Mouse (Mus musculus) lung, adult 18-20 months (tissue): ENCODE data around the gene H2al1f.
"Not testable (repeated sequence)": the region's sequence is repeated elsewhere in the genome, so short reads cannot be mapped to it uniquely, and the experiment has no call there.

Experiments used
- DNase-seq, 2 experiments: peaks; one replicate each; pipeline ENCODE4 v3.0.0; 2022; ENCODE audit warnings: mixed read lengths in 2 of 2

H2al1f gene

GRCm38 (mm10) chrX:11314858-11315257 lies at the start of gene H2al1f:
H2al1f (plus strand) TSS chrX:11315158.
- DNase-seq = not testable (repeated sequence)

DNA sequence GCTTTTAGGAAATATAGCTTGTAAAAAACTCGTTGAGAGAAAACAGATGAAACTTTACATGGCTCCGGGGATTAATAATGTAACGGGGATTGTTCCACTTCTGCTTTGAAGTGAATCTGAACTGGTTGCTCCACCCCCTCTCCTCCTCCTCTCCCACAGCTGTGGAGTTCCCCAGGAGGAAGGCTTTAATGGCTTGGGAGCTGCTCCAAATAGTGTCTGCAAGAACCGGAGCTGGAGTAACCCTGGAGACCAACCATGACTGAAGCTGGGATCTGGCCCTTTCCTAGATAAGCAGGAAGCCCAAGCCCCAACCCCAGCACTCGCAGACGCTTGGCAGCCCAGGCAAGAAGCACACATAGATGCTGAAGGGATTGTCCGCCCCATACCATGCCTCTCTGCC lies 47.2 kb upstream of the H2al1f start:
- DNase-seq = peak; percentile 5 to 15

GRCm38 (mm10) chrX:11269074-11269473 lies 45.9 kb upstream of the H2al1f start:
- no peak for DNase-seq

DNA sequence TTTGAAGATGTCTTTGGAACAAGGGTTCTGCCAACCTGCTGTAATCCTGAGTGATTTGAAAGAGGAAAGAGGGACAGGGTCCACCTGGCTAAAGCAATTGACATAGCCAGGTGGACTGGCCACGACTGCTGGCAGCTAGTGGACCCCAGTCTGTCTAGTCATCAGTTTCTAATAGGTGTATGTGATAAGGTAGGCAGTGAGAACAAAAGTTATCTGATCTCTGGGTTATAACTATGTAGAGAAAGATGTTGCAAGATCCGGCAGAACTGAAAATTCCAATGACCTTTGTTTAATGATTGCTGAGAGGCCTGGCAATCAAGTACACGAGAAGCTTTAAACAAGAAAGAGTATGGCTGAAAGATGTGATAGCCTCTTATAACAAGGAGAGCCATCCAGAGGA lies 41.8 kb upstream of the H2al1f start:
- no peak for DNase-seq

- DNase-seq = no peak
These were observed 37.9 kb upstream of the H2al1f start for GRCm38 (mm10) chrX:11277083-11277482.

GRCm38 (mm10) chrX:11280741-11281140 lies 34.2 kb upstream of the H2al1f start:
- DNase-seq = no peak

DNA sequence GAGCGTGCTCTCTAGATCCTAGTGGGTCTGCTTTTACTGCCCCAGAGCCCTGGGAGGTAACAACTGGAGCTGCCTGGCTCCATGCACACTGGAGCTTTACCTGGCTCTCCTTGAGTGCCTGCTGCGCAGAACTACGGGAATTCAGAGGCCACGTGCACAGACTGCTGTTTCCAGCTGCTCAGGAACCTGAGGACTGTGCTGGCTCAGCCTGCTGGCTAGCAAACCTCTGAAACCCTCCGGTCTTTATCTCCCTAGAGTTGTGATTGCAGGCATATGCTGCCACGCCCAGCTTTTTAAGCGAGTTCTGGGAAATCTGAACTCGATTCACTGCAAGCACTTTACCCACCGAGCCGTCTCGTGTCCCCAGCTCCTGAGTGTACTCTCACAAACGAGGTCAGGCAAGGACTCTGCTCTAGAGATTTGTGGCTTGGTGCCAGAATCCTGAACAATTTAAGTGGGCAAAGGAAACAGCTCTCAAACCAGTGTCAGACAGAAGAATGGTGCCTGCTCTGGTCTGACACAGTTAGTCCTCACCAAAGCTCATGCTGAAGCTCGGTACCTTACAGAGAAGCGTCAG lies 26.6 kb upstream of the H2al1f start:
- peak; percentile 20 to 49 for DNase-seq

GRCm38 (mm10) chrX:11289244-11289643 lies 25.7 kb upstream of the H2al1f start:
- DNase-seq = no peak

- DNase-seq = not testable (repeated sequence)
These were observed 16.0 kb upstream of the H2al1f start, which contains the start of gene H2al1a for GRCm38 (mm10) chrX:11298957-11299356. H2al1a (plus strand) TSS chrX:11299257.

DNA sequence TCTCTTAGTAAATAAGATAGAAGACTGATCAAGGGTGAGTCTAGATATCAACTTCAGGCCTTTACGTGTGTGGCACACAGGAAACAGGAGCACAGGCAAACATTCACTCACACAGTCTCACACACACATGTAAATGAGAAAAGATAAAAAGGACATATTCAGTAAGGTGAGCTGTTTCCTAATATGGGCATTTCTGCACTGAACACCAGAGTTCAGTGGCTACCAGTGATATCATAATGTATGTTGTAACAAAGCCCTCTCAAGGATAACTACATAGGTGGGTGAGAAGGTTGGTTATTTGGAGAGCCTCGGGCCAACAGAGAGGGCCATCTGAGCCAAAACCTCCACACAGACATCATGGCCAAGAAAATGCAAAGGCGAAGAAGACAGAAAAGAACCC lies 12.8 kb upstream of the H2al1f start, which contains the start of gene H2al1b:
Gene H2al1b (plus strand): TSS at position 301 of the 400 bp plus-strand sequence.
- DNase-seq = not testable (repeated sequence)

- DNase-seq = not testable (repeated sequence)
These were observed 9.6 kb upstream of the H2al1f start, which contains the start of gene H2al1c for GRCm38 (mm10) chrX:11305355-11305754. H2al1c (plus strand) TSS chrX:11305655.

- DNase-seq = not testable (repeated sequence)
These were observed 6.4 kb upstream of the H2al1f start, which contains the start of gene H2al1d for GRCm38 (mm10) chrX:11308524-11308923. H2al1d (plus strand) TSS chrX:11308824.

DNA sequence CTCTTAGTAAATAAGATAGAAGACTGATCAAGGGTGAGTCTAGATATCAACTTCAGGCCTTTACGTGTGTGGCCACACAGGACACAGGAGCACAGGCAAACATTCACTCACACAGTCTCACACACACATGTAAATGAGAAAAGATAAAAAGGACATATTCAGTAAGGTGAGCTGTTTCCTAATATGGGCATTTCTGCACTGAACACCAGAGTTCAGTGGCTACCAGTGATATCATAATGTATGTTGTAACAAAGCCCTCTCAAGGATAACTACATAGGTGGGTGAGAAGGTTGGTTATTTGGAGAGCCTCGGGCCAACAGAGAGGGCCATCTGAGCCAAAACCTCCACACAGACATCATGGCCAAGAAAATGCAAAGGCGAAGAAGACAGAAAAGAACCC lies 3.3 kb upstream of the H2al1f start, which contains the start of gene H2al1e:
Gene H2al1e (plus strand): TSS at position 301 of the 400 bp plus-strand sequence.
- DNase-seq = not testable (repeated sequence)

DNA sequence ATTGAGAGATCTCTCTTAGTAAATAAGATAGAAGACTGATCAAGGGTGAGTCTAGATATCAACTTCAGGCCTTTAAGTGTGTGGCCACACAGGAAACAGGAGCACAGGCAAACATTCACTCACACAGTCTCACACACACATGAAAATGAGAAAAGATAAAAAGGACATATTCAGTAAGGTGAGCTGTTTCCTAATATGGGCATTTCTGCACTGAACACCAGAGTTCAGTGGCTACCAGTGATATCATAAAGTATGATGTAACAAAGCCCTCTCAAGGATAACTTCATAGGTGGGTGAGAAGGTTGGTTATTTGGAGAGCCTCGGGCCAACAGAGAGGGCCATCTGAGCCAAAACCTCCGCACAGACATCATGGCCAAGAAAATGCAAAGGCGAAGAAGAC lies 3.0 kb downstream of the H2al1f start, which contains the start of gene H2al1g:
Gene H2al1g (plus strand): TSS at position 301 of the 400 bp plus-strand sequence.
- DNase-seq = not testable (repeated sequence)

GRCm38 (mm10) chrX:11321192-11321591 lies 6.2 kb downstream of the H2al1f start, which contains the start of gene H2al1h:
H2al1h (plus strand) TSS chrX:11321492.
- DNase-seq = not testable (repeated sequence)

DNA sequence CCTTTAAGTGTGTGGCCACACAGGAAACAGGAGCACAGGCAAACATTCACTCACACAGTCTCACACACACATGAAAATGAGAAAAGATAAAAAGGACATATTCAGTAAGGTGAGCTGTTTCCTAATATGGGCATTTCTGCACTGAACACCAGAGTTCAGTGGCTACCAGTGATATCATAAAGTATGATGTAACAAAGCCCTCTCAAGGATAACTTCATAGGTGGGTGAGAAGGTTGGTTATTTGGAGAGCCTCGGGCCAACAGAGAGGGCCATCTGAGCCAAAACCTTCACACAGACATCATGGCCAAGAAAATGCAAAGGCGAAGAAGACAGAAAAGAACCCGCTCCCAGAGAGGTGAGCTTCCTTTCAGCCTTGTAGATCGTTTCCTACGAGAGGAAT lies 9.4 kb downstream of the H2al1f start, which contains the start of gene H2al1i:
Gene H2al1i (plus strand): TSS at position 301 of the 400 bp plus-strand sequence.
- not testable (repeated sequence) for DNase-seq

DNA sequence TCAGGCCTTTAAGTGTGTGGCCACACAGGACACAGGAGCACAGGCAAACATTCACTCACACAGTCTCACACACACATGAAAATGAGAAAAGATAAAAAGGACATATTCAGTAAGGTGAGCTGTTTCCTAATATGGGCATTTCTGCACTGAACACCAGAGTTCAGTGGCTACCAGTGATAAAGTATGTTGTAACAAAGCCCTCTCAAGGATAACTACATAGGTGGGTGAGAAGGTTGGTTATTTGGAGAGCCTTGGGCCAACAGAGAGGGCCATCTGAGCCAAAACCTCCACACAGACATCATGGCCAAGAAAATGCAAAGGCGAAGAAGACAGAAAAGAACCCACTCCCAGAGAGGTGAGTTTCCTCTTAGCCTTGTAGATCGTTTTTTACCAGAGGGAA lies 12.6 kb downstream of the H2al1f start, which contains the start of gene H2al1j:
Gene H2al1j (plus strand): TSS at position 301 of the 400 bp plus-strand sequence.
- not testable (repeated sequence) for DNase-seq

GRCm38 (mm10) chrX:11345762-11346161 lies 30.8 kb downstream of the H2al1f start:
- peak in 1 of 2 experiments; percentile 10 for DNase-seq

DNA sequence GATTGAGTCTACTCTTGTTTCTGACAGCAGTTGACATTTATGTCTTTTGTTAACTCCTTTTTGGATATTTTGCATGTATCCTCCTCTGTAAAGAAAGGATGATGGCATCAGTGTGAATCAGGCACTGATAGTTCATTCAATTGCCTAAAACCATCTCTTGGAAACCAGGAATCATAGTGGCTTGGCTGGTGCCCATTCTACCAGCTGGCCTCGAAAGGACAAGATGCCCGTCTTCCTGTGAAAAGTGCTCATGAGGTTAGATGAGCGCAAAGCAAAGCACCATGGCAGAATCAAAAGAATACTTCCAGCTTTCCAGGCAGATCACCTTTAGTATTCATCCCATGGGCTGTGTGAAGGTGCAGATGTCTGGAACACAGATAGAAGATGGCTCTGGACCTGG lies 31.8 kb downstream of the H2al1f start:
- no peak for DNase-seq

DNA sequence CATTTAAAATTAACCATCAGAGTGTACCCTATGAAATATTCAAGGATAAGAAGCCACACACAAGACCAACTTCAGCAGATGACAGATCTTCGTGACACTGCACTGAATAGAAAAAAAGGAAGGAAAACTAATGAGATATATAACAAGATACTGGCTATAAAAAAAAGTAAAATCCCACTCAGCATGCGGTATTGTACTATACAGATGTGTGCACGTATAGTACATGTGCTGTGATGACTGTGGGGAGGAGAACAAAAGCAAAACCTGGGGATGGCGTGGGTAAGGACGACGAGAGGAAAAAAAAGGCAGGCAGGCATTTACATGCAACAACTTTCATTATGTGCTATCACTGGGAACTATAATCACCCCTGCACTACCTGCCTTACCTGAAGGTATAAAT lies 45.9 kb downstream of the H2al1f start:
- DNase-seq = no peak

DNA sequence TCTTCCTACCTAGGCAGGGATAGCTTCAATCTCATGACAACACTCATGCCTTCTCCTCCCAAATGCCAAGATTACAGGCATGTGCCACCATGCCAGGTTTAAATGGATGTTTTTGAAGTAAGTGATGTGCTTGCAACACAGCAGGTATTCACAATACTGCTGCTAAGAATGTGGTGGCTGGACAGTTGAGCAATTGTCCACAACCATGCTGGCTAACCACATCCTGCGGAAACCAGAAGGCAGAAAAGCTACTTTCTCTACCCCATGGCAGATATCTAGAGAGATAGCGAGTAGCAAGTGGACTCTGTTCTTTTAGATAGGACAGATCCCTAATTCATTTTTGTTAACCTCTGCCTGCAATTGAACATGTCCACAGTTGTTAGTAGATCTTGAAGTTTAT lies 46.3 kb downstream of the H2al1f start:
- DNase-seq = no peak

GRCm38 (mm10) chrX:11363890-11364289 lies 48.9 kb downstream of the H2al1f start:
- DNase-seq = no peak
